ENCODE assay signal across 8 mouse cellular contexts in the genomic region with DNA sequence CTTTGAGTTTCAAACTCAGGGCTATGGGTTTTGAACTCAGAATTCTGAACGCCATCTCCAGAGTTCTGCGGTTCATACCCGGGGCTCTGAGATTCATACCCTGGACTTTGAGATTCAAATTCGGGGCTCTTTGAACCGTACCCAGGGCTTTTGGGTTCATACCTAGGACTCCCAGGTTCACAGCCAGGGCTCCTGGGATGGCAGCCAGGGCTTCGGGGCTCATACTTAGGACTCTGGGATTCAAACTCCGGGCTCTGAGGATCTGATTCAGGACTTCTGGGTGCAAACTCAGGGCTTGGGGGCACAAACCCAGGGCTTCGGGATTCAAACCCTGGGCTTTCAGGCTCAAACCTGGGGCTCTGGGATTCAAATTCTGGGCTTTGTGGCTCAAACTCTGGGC. TPM values are rescaled to one million over a fixed set of nuclear protein-coding genes. Genes with fewer than 3 reads are reported as not detected.
DNase-seq lines count a peak whose midpoint lies in the region; ATAC-seq lines count a peak whose summit lies in the region.

No protein-coding gene starts in this region.

- H3K36me3 ChIP-seq in heart, embryonic 10.5 days = peaks cover 32% of the 10 kb centered on the region
- H3K36me3 ChIP-seq in forebrain, embryonic 10.5 days (replicated peaks) = peaks cover 36% of the 10 kb centered on the region
- peaks cover 9% of the 10 kb centered on the region for H3K36me3 ChIP-seq in midbrain, embryonic 16.5 days (ENCODE audit: control insufficient read depth, insufficient read depth, low read length)

- peak overlapping the region; percentile 94 for H3K9ac ChIP-seq in midbrain, embryonic 16.5 days (ENCODE audit: low read depth, low read length)

- intact Hi-C loops in left cerebral cortex, postnatal 14 days (cut with DNase I) = no loop called here

- peak overlapping the region; percentile 98 for H3K27ac ChIP-seq in heart, embryonic 10.5 days
- H3K27ac ChIP-seq in forebrain, embryonic 10.5 days = peak overlapping the region; percentile 98
- H3K27ac ChIP-seq in midbrain, embryonic 16.5 days (ENCODE audit: low read length) = no peak overlapping the region

- peak overlapping the region; percentile 93 for H3K4me3 ChIP-seq in heart, embryonic 10.5 days
- H3K4me3 ChIP-seq in forebrain, embryonic 10.5 days = peak overlapping the region; percentile 95
- peak overlapping the region; percentile 91 for H3K4me3 ChIP-seq in midbrain, embryonic 16.5 days (ENCODE audit: low read depth, low read length)

- H3K4me1 ChIP-seq in heart, embryonic 10.5 days = peaks cover 40% of the 10 kb centered on the region
- peaks cover 40% of the 10 kb centered on the region for H3K4me1 ChIP-seq in forebrain, embryonic 10.5 days
- H3K4me1 ChIP-seq in midbrain, embryonic 16.5 days (ENCODE audit: control insufficient read depth, insufficient read depth, low read length) = peaks cover 16% of the 10 kb centered on the region

- H3K9me3 ChIP-seq in heart, embryonic 10.5 days = no peaks in the 10 kb centered on the region
- no peaks in the 10 kb centered on the region for H3K9me3 ChIP-seq in forebrain, embryonic 10.5 days
- no peaks in the 10 kb centered on the region for H3K9me3 ChIP-seq in midbrain, embryonic 16.5 days (replicated peaks; ENCODE audit: control insufficient read depth, low read length, poor library complexity, severe bottlenecking)

- H3K4me2 ChIP-seq in midbrain, embryonic 16.5 days (ENCODE audit: low read length) = peak overlapping the region; percentile 79

- WGBS in heart, embryonic 10.5 days = 85% methylated on average over 8 of the region's 8 CpGs
- WGBS in forebrain, embryonic 10.5 days = 89% methylated on average over 8 of the region's 8 CpGs
- WGBS in midbrain, embryonic 16.5 days = 92% methylated on average over 8 of the region's 8 CpGs

- ATAC-seq in midbrain, embryonic 16.5 days = no peak
- no peak for ATAC-seq in frontal cortex, adult (ENCODE audit: low TSS enrichment)

- H3K27me3 ChIP-seq in heart, embryonic 10.5 days (ENCODE audit: insufficient read depth, poor library complexity, severe bottlenecking) = no peaks in the 10 kb centered on the region
- H3K27me3 ChIP-seq in forebrain, embryonic 10.5 days (ENCODE audit: poor library complexity, severe bottlenecking) = no peaks in the 10 kb centered on the region
- no peaks in the 10 kb centered on the region for H3K27me3 ChIP-seq in midbrain, embryonic 16.5 days (ENCODE audit: control insufficient read depth, insufficient read depth, low read depth, low read length)

- DNase-seq in heart, embryonic 10.5 days (ENCODE audit: low spot score) = no peak
- DNase-seq in heart, postnatal 4 days = no peak
- no peak for DNase-seq in forebrain, embryonic 10.5 days (ENCODE audit: extremely low spot score, low spot score)
- DNase-seq in kidney, adult 9 months = peak; percentile 69
- DNase-seq in left cerebral cortex, postnatal 14 days (ENCODE audit: low spot score in 2 of 2) = no peak
- no peak for DNase-seq in layer of hippocampus, adult 9-10 months (ENCODE audit: low spot score)

RNA-seq across cellular contexts. Expression of gene Zfp768, which starts 1.0 kb away (rescaled TPM):
- polyA plus RNA-seq in heart, embryonic 10.5 days (2016; fragmentation: Nextera tagmentation; extraction: Ambion mirVana) = 18.7 and 19.0 TPM in 2 replicates
- 10 to 100 TPM; 36.1 to 41.4 TPM for total RNA-seq in heart, postnatal 4 days (2021)
- 17.6 and 18.9 TPM in 2 replicates for polyA plus RNA-seq in forebrain, embryonic 10.5 days (2016; fragmentation: Nextera tagmentation; extraction: Ambion mirVana)
- polyA plus RNA-seq in midbrain, embryonic 16.5 days (2015; fragmentation: Nextera tagmentation; extraction: Ambion mirVana) = 16.3 and 17.7 TPM in 2 replicates
- 10 to 100 TPM; 10.9 to 13.0 TPM for total RNA-seq in left cerebral cortex, postnatal 14 days (2021)

RNA-seq across cellular contexts. Expression of gene Zfp747, which starts 31.5 kb away (rescaled TPM):
- polyA plus RNA-seq in heart, embryonic 10.5 days (2016; fragmentation: Nextera tagmentation; extraction: Ambion mirVana) = 5.3 and 6.7 TPM in 2 replicates
- 1 to 10 TPM; 5.8 to 5.9 TPM for total RNA-seq in heart, postnatal 4 days (2021)
- polyA plus RNA-seq in forebrain, embryonic 10.5 days (2016; fragmentation: Nextera tagmentation; extraction: Ambion mirVana) = 7.6 TPM in 2 replicates
- 10.1 and 10.5 TPM in 2 replicates for polyA plus RNA-seq in midbrain, embryonic 16.5 days (2015; fragmentation: Nextera tagmentation; extraction: Ambion mirVana)
- 1 to 10 TPM; 5.4 to 7.8 TPM for total RNA-seq in left cerebral cortex, postnatal 14 days (2021)

RNA-seq across cellular contexts. Expression of gene 9130019O22Rik, which starts 42.6 kb away (rescaled TPM):
- 4.6 and 4.8 TPM in 2 replicates for polyA plus RNA-seq in heart, embryonic 10.5 days (2016; fragmentation: Nextera tagmentation; extraction: Ambion mirVana)
- 1 to 10 TPM; 2.6 to 3.2 TPM for total RNA-seq in heart, postnatal 4 days (2021)
- 4.8 and 5.3 TPM in 2 replicates for polyA plus RNA-seq in forebrain, embryonic 10.5 days (2016; fragmentation: Nextera tagmentation; extraction: Ambion mirVana)
- polyA plus RNA-seq in midbrain, embryonic 16.5 days (2015; fragmentation: Nextera tagmentation; extraction: Ambion mirVana) = 4.6 and 5.4 TPM in 2 replicates
- 1 to 10 TPM; 2.7 to 2.8 TPM for total RNA-seq in left cerebral cortex, postnatal 14 days (2021)

RNA-seq across cellular contexts. Expression of gene Itgal, which starts 48.3 kb away (rescaled TPM):
- 0.72 and 0.92 TPM in 2 replicates for polyA plus RNA-seq in heart, embryonic 10.5 days (2016; fragmentation: Nextera tagmentation; extraction: Ambion mirVana)
- 1 to 10 TPM; 2.3 TPM for total RNA-seq in heart, postnatal 4 days (2021)
- 0.22 and 0.36 TPM in 2 replicates for polyA plus RNA-seq in forebrain, embryonic 10.5 days (2016; fragmentation: Nextera tagmentation; extraction: Ambion mirVana)
- polyA plus RNA-seq in midbrain, embryonic 16.5 days (2015; fragmentation: Nextera tagmentation; extraction: Ambion mirVana) = 0.25 and 0.31 TPM in 2 replicates
- total RNA-seq in left cerebral cortex, postnatal 14 days (2021) = under 1 TPM; 0.59 to 0.72 TPM

RNA-seq across cellular contexts. Expression of gene E430018J23Rik, which starts 49.1 kb away (rescaled TPM):
- 3.8 and 5.5 TPM in 2 replicates for polyA plus RNA-seq in heart, embryonic 10.5 days (2016; fragmentation: Nextera tagmentation; extraction: Ambion mirVana)
- 1 to 10 TPM; 4.0 to 4.8 TPM for total RNA-seq in heart, postnatal 4 days (2021)
- 4.2 and 4.8 TPM in 2 replicates for polyA plus RNA-seq in forebrain, embryonic 10.5 days (2016; fragmentation: Nextera tagmentation; extraction: Ambion mirVana)
- 4.9 and 6.3 TPM in 2 replicates for polyA plus RNA-seq in midbrain, embryonic 16.5 days (2015; fragmentation: Nextera tagmentation; extraction: Ambion mirVana)
- total RNA-seq in left cerebral cortex, postnatal 14 days (2021) = 1 to 10 TPM; 6.2 to 6.8 TPM
